Mouse (Mus musculus) cortical plate, adult 2 months (tissue): ENCODE data around the gene Fbh1.

Source experiments
- CTCF ChIP-seq: fragments of 200-500 bp; IDR thresholded peaks from 2 replicates; pipeline ENCODE4 v1.5.1; 2011; ENCODE audit warnings: mild to moderate bottlenecking, control low read depth, low read length; ENCODE audit not compliant: insufficient read depth; ENCODE audit errors: extremely low read depth
- POLR2A ChIP-seq: fragments of 200-500 bp; IDR thresholded peaks from 2 replicates; pipeline ENCODE4 v1.6.1; 2011; ENCODE audit warnings: mild to moderate bottlenecking, low read length, control low read depth; ENCODE audit not compliant: insufficient read depth; ENCODE audit errors: extremely low read depth

DNA sequence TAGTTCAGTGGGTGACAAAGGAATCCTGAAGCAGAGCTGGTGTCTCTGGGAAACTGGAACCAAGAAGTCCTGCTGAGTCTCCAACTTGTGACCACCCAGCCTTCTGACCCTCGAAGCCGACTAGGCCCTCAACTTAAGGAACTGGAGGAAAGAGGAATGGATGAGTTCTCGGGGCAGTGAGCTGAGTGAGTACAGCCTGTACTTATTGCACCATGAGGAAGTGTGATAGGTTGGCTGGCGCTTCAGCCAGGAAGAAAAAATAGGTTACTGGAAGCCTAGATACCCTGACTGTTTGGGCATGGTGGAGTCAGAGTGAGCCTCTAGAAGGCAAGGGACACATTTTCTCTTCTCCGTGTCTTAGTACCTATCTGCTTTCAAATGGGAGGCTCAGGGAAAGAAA, 68.8 kb downstream of the Fbh1 start:
- TF ChIP-seq CTCF: no peak
- no peak for TF ChIP-seq POLR2A
